Mouse (Mus musculus) embryonic facial prominence, embryonic 10.5 days (tissue): ENCODE data around the gene Atox1. TPM values are rescaled to one million over a fixed set of nuclear protein-coding genes. Genes with fewer than 3 reads are reported as not detected.

Experiments
- DNase-seq: peaks from one replicate; pipeline ENCODE4 v3.0.0-alpha.2; 2017; ENCODE audit warnings: low spot score
- H3K27ac ChIP-seq: fragments of 300-500 bp; sonication (generic); replicated peaks from 2 replicates; pipeline ENCODE4 v1.5.1; 2016; ENCODE audit warnings: mild to moderate bottlenecking
- H3K27me3 ChIP-seq: fragments of 300-500 bp; sonication (generic); replicated peaks from 2 replicates; pipeline ENCODE4 v1.6.1; 2016; ENCODE audit warnings: low read depth, mild to moderate bottlenecking; ENCODE audit not compliant: poor library complexity, severe bottlenecking
- H3K36me3 ChIP-seq: fragments of 300-500 bp; sonication (generic); replicated peaks from 2 replicates; pipeline ENCODE4 v1.6.1; 2016; ENCODE audit warnings: mild to moderate bottlenecking, moderate library complexity
- H3K4me1 ChIP-seq: fragments of 300-500 bp; sonication (generic); 2 replicates; pipeline ENCODE4 v1.6.1; 2016
- H3K4me3 ChIP-seq: fragments of 300-500 bp; sonication (generic); 2 replicates; pipeline ENCODE4 v1.5.1; 2016; ENCODE audit warnings: mild to moderate bottlenecking, moderate library complexity
- H3K9me3 ChIP-seq: fragments of 300-500 bp; sonication (generic); 2 replicates; pipeline ENCODE4 v1.6.1; 2016; ENCODE audit warnings: mild to moderate bottlenecking
- WGBS: fragments of 180-500 bp; shearing (Covaris S2); methylation state at CpG from one replicate; pipeline ENCODE4 v1.1.7; 2016; 5-methylcytosine and 5-hydroxymethylcytosine counted together
- polyA plus RNA-seq: library from polyadenylated mRNA; unstranded; fragments of >200 nt; fragmentation: Nextera tagmentation; extraction: Ambion mirVana; gene quantifications from 2 replicates; pipeline ENCODE4 v1.2.1, GENCODE M21; 2016

Atox1 gene
- polyA plus RNA-seq, 1 experiment from 2014 or later = 285 TPM

GRCm38 (mm10) chr11:55444772-55445171, 16.3 kb downstream of the Atox1 start:
- Histone ChIP-seq H3K27me3 (no peaks in the 10 kb centered on the region), H3K4me3 (no peak overlapping the region), H3K9me3 (no peaks in the 10 kb centered on the region), H3K36me3 (peaks cover 16% of the 10 kb centered on the region), H3K27ac (no peak overlapping the region), H3K4me1 (peaks cover 11% of the 10 kb centered on the region)
- 4% methylated on average over 1 of the region's 1 CpGs for WGBS
- peak; percentile 20 for DNase-seq

GRCm38 (mm10) chr11:55439718-55440117, 21.3 kb downstream of the Atox1 start:
- Histone ChIP-seq H3K27ac (no peak overlapping the region), H3K9me3 (no peaks in the 10 kb centered on the region), H3K4me1 (peaks cover 20% of the 10 kb centered on the region), H3K4me3 (no peak overlapping the region), H3K36me3 (no peaks in the 10 kb centered on the region), H3K27me3 (no peaks in the 10 kb centered on the region)
- DNase-seq = no peak
- WGBS = 42% methylated on average over 5 of the region's 5 CpGs

- Histone ChIP-seq H3K27ac (no peak overlapping the region), H3K9me3 (no peaks in the 10 kb centered on the region), H3K4me3 (no peak overlapping the region), H3K4me1 (peaks cover 20% of the 10 kb centered on the region), H3K36me3 (no peaks in the 10 kb centered on the region), H3K27me3 (no peaks in the 10 kb centered on the region)
- 31% methylated on average over 4 of the region's 4 CpGs for WGBS
- DNase-seq = no peak
These were observed 23.0 kb downstream of the Atox1 start for GRCm38 (mm10) chr11:55438031-55438430.

GRCm38 (mm10) chr11:55436089-55436488, 24.9 kb downstream of the Atox1 start:
- no peaks in the 10 kb centered on the region for H3K9me3 ChIP-seq
- no peaks in the 10 kb centered on the region for H3K36me3 ChIP-seq
- peaks cover 14% of the 10 kb centered on the region for H3K4me1 ChIP-seq
- no peak overlapping the region for H3K27ac ChIP-seq
- H3K4me3 ChIP-seq = no peak overlapping the region
- 86% methylated on average over 6 of the region's 6 CpGs for WGBS
- no peak for DNase-seq
- H3K27me3 ChIP-seq = no peaks in the 10 kb centered on the region

GRCm38 (mm10) chr11:55432981-55433380, 28.1 kb downstream of the Atox1 start:
- H3K9me3 ChIP-seq = no peaks in the 10 kb centered on the region
- H3K36me3 ChIP-seq = no peaks in the 10 kb centered on the region
- H3K4me1 ChIP-seq = peaks cover 14% of the 10 kb centered on the region
- 67% methylated on average over 3 of the region's 3 CpGs for WGBS
- no peaks in the 10 kb centered on the region for H3K27me3 ChIP-seq
- 0 out of 2 replicates have a peak overlapping the region, but pooled peaks have one; percentile 19 for H3K27ac ChIP-seq
- DNase-seq = no peak
- H3K4me3 ChIP-seq = no peak overlapping the region

- WGBS = 91% methylated on average over 2 of the region's 2 CpGs
- Histone ChIP-seq H3K27ac (peak overlapping the region; percentile 54; the same call in 1 of the 2 replicates), H3K36me3 (no peaks in the 10 kb centered on the region), H3K4me1 (peaks cover 30% of the 10 kb centered on the region), H3K9me3 (no peaks in the 10 kb centered on the region), H3K27me3 (no peaks in the 10 kb centered on the region), H3K4me3 (no peak overlapping the region)
- DNase-seq = no peak
These were observed 31.1 kb downstream of the Atox1 start for GRCm38 (mm10) chr11:55429973-55430372.

- Histone ChIP-seq H3K4me1 (peaks cover 45% of the 10 kb centered on the region), H3K27me3 (no peaks in the 10 kb centered on the region), H3K27ac (peak overlapping the region; percentile 83), H3K36me3 (no peaks in the 10 kb centered on the region), H3K4me3 (0 out of 2 replicates have a peak overlapping the region, but pooled peaks have one; percentile 29), H3K9me3 (no peaks in the 10 kb centered on the region)
- peak; percentile 89 for DNase-seq
- 37% methylated on average over 16 of the region's 16 CpGs for WGBS
These were observed 32.6 kb downstream of the Atox1 start for GRCm38 (mm10) chr11:55428186-55429012.

GRCm38 (mm10) chr11:55424746-55425360, 36.2 kb downstream of the Atox1 start:
- WGBS = 82% methylated on average over 8 of the region's 8 CpGs
- peaks cover 54% of the 10 kb centered on the region for H3K4me1 ChIP-seq
- peak overlapping the region; percentile 59 for H3K27ac ChIP-seq

GRCm38 (mm10) chr11:55423756-55424155, 37.3 kb downstream of the Atox1 start:
- no peaks in the 10 kb centered on the region for H3K36me3 ChIP-seq
- 30% methylated on average over 4 of the region's 4 CpGs for WGBS
- peak; percentile 61 for DNase-seq
- H3K4me1 ChIP-seq = peaks cover 63% of the 10 kb centered on the region
- H3K27ac ChIP-seq = peak overlapping the region; percentile 58
- H3K27me3 ChIP-seq = peaks cover 7% of the 10 kb centered on the region; the same call in 1 of the 2 replicates
- no peaks in the 10 kb centered on the region for H3K9me3 ChIP-seq
- no peak overlapping the region for H3K4me3 ChIP-seq

More at GRCm38 (mm10) chr11:55424746-55425360, 36.2 kb downstream of the Atox1 start:
- Histone ChIP-seq H3K4me3 (no peak overlapping the region), H3K9me3 (no peaks in the 10 kb centered on the region), H3K27me3 (peaks cover 7% of the 10 kb centered on the region; the same call in 1 of the 2 replicates), H3K36me3 (no peaks in the 10 kb centered on the region)
- DNase-seq = no peak

GRCm38 (mm10) chr11:55422978-55423377, 38.1 kb downstream of the Atox1 start, which contains the start of gene Sparc:
Sparc (minus strand) TSS chr11:55423183.
- H3K27me3 ChIP-seq = peaks cover 7% of the 10 kb centered on the region; the same call in 1 of the 2 replicates
- 94% methylated on average over 1 of the region's 1 CpGs for WGBS
- no peaks in the 10 kb centered on the region for H3K9me3 ChIP-seq
- H3K4me1 ChIP-seq = peaks cover 62% of the 10 kb centered on the region
- H3K4me3 ChIP-seq = no peak within 1 kb of the TSS
- H3K36me3 ChIP-seq = no peaks in the 10 kb centered on the region
- peak within 1 kb of the TSS; percentile 58 for H3K27ac ChIP-seq
- DNase-seq = no peak

- no peaks in the 10 kb centered on the region for H3K9me3 ChIP-seq
- peak overlapping the region; percentile 61 for H3K4me3 ChIP-seq
- H3K27me3 ChIP-seq = peaks cover 7% of the 10 kb centered on the region; the same call in 1 of the 2 replicates
- no peaks in the 10 kb centered on the region; the same call in 1 of the 2 replicates for H3K36me3 ChIP-seq
- peak overlapping the region; percentile 91 for H3K27ac ChIP-seq
- DNase-seq = peak; percentile 79
- peaks cover 63% of the 10 kb centered on the region for H3K4me1 ChIP-seq
- 4% methylated on average over 9 of the region's 9 CpGs for WGBS
These were observed 41.2 kb downstream of the Atox1 start for GRCm38 (mm10) chr11:55419678-55420307.

GRCm38 (mm10) chr11:55419296-55419677, 41.8 kb downstream of the Atox1 start:
- no peak for DNase-seq
- Histone ChIP-seq H3K36me3 (no peaks in the 10 kb centered on the region; the same call in 1 of the 2 replicates), H3K27ac (peak overlapping the region; percentile 91), H3K4me1 (peaks cover 58% of the 10 kb centered on the region), H3K9me3 (no peaks in the 10 kb centered on the region), H3K27me3 (peaks cover 7% of the 10 kb centered on the region; the same call in 1 of the 2 replicates), H3K4me3 (peak overlapping the region; percentile 61)
- 3% methylated on average over 4 of the region's 4 CpGs for WGBS
